Mouse (Mus musculus) myocyte (in vitro differentiated cells): ENCODE measurements around the gene Kpna4. TPM values are rescaled to one million over a fixed set of nuclear protein-coding genes. Genes with fewer than 3 reads are reported as not detected.

Experiments used
- H3K27me3 ChIP-seq: one replicate; pipeline ENCODE4 v1.6.1; 2011; ENCODE audit not compliant: control insufficient read depth, insufficient read depth, insufficient read length
- H3K36me3 ChIP-seq: one replicate; pipeline ENCODE4 v1.6.1; 2011; ENCODE audit not compliant: control insufficient read depth, insufficient read depth
- H3K4me2 ChIP-seq: one replicate; pipeline ENCODE4 v1.6.1; 2011; ENCODE audit warnings: low read depth, control low read depth
- H3K4me3 ChIP-seq: one replicate; pipeline ENCODE4 v1.5.1; 2011; ENCODE audit warnings: mild to moderate bottlenecking, control low read depth, moderate library complexity
- H3K79me2 ChIP-seq: one replicate; pipeline ENCODE4 v1.6.1; 2011; ENCODE audit not compliant: control insufficient read depth, insufficient read depth
- H3ac ChIP-seq: one replicate; pipeline ENCODE4 v1.6.1; 2011; ENCODE audit not compliant: control insufficient read depth, insufficient read length
- CEBPB ChIP-seq: IDR thresholded peaks from 2 replicates; pipeline ENCODE4 v1.6.1; 2011; ENCODE audit warnings: mild to moderate bottlenecking, moderate library complexity; ENCODE audit not compliant: poor library complexity, insufficient read depth, severe bottlenecking
- E2F4 ChIP-seq: IDR thresholded peaks from one replicate; pipeline ENCODE4 v1.6.1; 2011; ENCODE audit warnings: mild to moderate bottlenecking, control low read depth, moderate library complexity; ENCODE audit not compliant: insufficient read depth
- MAX ChIP-seq: IDR thresholded peaks from one replicate; pipeline ENCODE4 v1.6.1; 2011; ENCODE audit warnings: low read depth, mild to moderate bottlenecking, control low read depth
- MYOD1 ChIP-seq, 3 experiments: IDR thresholded peaks; one replicate each; pipeline ENCODE4 v1.6.1; 2011; ENCODE audit warnings: control low read depth in 2 of 3, low read depth in 2 of 3, mild to moderate bottlenecking in 2 of 3, moderate library complexity in 1 of 3; ENCODE audit not compliant: insufficient read length in 2 of 3, control insufficient read depth in 1 of 3
- MYOG ChIP-seq, 3 experiments: IDR thresholded peaks; one replicate each; pipeline ENCODE4 v1.6.1; 2011; ENCODE audit warnings: control low read depth in 2 of 3, low read depth in 2 of 3, mild to moderate bottlenecking in 2 of 3; ENCODE audit not compliant: insufficient read length in 2 of 3, control insufficient read depth in 1 of 3, insufficient read depth in 1 of 3
- POLR2A ChIP-seq: IDR thresholded peaks from one replicate; pipeline ENCODE4 v1.6.1; 2011; ENCODE audit warnings: low read depth, mild to moderate bottlenecking, control low read depth, moderate library complexity; ENCODE audit not compliant: insufficient read length
- POLR2AphosphoS2 ChIP-seq: IDR thresholded peaks from one replicate; pipeline ENCODE4 v1.6.1; 2011; ENCODE audit warnings: low read depth, control low read depth; ENCODE audit not compliant: insufficient read length
- REST ChIP-seq: IDR thresholded peaks from one replicate; pipeline ENCODE4 v1.6.1; 2011; ENCODE audit warnings: mild to moderate bottlenecking, control low read depth, moderate library complexity; ENCODE audit not compliant: insufficient read depth, insufficient read length
- SRF ChIP-seq: IDR thresholded peaks from one replicate; pipeline ENCODE4 v1.6.1; 2011; ENCODE audit warnings: low read depth; ENCODE audit not compliant: control insufficient read depth, insufficient read length
- TCF12 ChIP-seq: IDR thresholded peaks from one replicate; pipeline ENCODE4 v1.6.1; 2011; ENCODE audit warnings: mild to moderate bottlenecking, control low read depth; ENCODE audit not compliant: poor library complexity, insufficient read depth, severe bottlenecking
- TCF3 ChIP-seq: IDR thresholded peaks from one replicate; pipeline ENCODE4 v1.6.1; 2011; ENCODE audit warnings: low read depth, control low read depth; ENCODE audit not compliant: insufficient read length
- USF1 ChIP-seq: IDR thresholded peaks from one replicate; pipeline ENCODE4 v1.6.1; 2011; ENCODE audit warnings: low read depth, mild to moderate bottlenecking, control low read depth, moderate library complexity
- polyA plus RNA-seq: library from polyadenylated mRNA; unstranded; fragments of >200 nt; fragmentation: generic; extraction: Trizol; gene quantifications from one replicate; pipeline ENCODE4 v1.2.1, GENCODE M21; 2012; ENCODE audit warnings: missing spikeins

The Kpna4 gene
- polyA plus RNA-seq, 1 experiment, result 23.0 TPM

GRCm38 (mm10) chr3:69130973-69131372, 4.1 kb upstream of the Kpna4 start:
- no peaks in the 10 kb centered on the region for H3K27me3 ChIP-seq

GRCm38 (mm10) chr3:69127693-69128092, 780 bp upstream of the Kpna4 start:
- H3K27me3 ChIP-seq, result no peaks in the 10 kb centered on the region
- H3K36me3 ChIP-seq, result no peaks in the 10 kb centered on the region
- peaks cover 35% of the 10 kb centered on the region for H3K79me2 ChIP-seq
- peak overlapping the region; percentile 77 for H3ac ChIP-seq
- peak overlapping the region; percentile 56 for H3K4me3 ChIP-seq
- peak overlapping the region; percentile 81 for H3K4me2 ChIP-seq
- TF ChIP-seq E2F4 (no peak), TCF12 (no peak), USF1 (no peak), POLR2AphosphoS2 (no peak), CEBPB (no peak), MAX (no peak), REST (no peak), MYOD1 (IDR thresholded peaks at IDR 0.05; ENCODE audit: control insufficient read depth in 1 of 3, insufficient read length in 2 of 3, low read depth in 2 of 3) (no peak), SRF (no peak), TCF3 (no peak), MYOG (IDR thresholded peaks at IDR 0.05; ENCODE audit: control insufficient read depth in 1 of 3, insufficient read depth in 1 of 3, insufficient read length in 2 of 3, low read depth in 2 of 3) (no peak), POLR2A (no peak)

More at GRCm38 (mm10) chr3:69130973-69131372, 4.1 kb upstream of the Kpna4 start:
- no peak overlapping the region for H3ac ChIP-seq
- H3K36me3 ChIP-seq, result no peaks in the 10 kb centered on the region
- H3K4me2 ChIP-seq, result no peak overlapping the region
- H3K79me2 ChIP-seq, result peaks cover 2% of the 10 kb centered on the region
- H3K4me3 ChIP-seq, result no peak overlapping the region
- no peak for TF ChIP-seq POLR2A
- TF ChIP-seq MYOD1 (IDR thresholded peaks at IDR 0.05; ENCODE audit: control insufficient read depth in 1 of 3, insufficient read length in 2 of 3, low read depth in 2 of 3), result no peak
- no peak for TF ChIP-seq TCF3
- no peak for TF ChIP-seq E2F4
- no peak for TF ChIP-seq MYOG (IDR thresholded peaks at IDR 0.05; ENCODE audit: control insufficient read depth in 1 of 3, insufficient read depth in 1 of 3, insufficient read length in 2 of 3, low read depth in 2 of 3)
- TF ChIP-seq CEBPB, result no peak
- no peak for TF ChIP-seq SRF
- TF ChIP-seq USF1, result no peak
- TF ChIP-seq TCF12, result no peak

GRCm38 (mm10) chr3:69127346-69127678, 399 bp upstream of the Kpna4 start:
- TF ChIP-seq REST (no peak), E2F4 (no peak), SRF (no peak), POLR2A (no peak), POLR2AphosphoS2 (no peak), MYOD1 (IDR thresholded peaks at IDR 0.05; ENCODE audit: control insufficient read depth in 1 of 3, insufficient read length in 2 of 3, low read depth in 2 of 3) (no peak), USF1 (no peak), TCF3 (no peak), MYOG (IDR thresholded peaks at IDR 0.05; ENCODE audit: control insufficient read depth in 1 of 3, insufficient read depth in 1 of 3, insufficient read length in 2 of 3, low read depth in 2 of 3) (no peak)
- Histone ChIP-seq H3K79me2 (peaks cover 39% of the 10 kb centered on the region), H3K36me3 (no peaks in the 10 kb centered on the region), H3K27me3 (no peaks in the 10 kb centered on the region), H3ac (peak overlapping the region; percentile 77), H3K4me3 (peak overlapping the region; percentile 56), H3K4me2 (peak overlapping the region; percentile 81)

GRCm38 (mm10) chr3:69125891-69126508, 913 bp downstream of the Kpna4 start:
- peaks cover 4% of the 10 kb centered on the region for H3K36me3 ChIP-seq
- no peak for TF ChIP-seq SRF
- TF ChIP-seq POLR2A, result peak; percentile 34
- TF ChIP-seq MYOG (IDR thresholded peaks at IDR 0.05; ENCODE audit: control insufficient read depth in 1 of 3, insufficient read depth in 1 of 3, insufficient read length in 2 of 3, low read depth in 2 of 3), result no peak
- no peaks in the 10 kb centered on the region for H3K27me3 ChIP-seq
- H3K4me3 ChIP-seq, result peak overlapping the region; percentile 56
- H3ac ChIP-seq, result peak overlapping the region; percentile 77
- H3K4me2 ChIP-seq, result peak overlapping the region; percentile 80
- H3K79me2 ChIP-seq, result peaks cover 52% of the 10 kb centered on the region

DNA sequence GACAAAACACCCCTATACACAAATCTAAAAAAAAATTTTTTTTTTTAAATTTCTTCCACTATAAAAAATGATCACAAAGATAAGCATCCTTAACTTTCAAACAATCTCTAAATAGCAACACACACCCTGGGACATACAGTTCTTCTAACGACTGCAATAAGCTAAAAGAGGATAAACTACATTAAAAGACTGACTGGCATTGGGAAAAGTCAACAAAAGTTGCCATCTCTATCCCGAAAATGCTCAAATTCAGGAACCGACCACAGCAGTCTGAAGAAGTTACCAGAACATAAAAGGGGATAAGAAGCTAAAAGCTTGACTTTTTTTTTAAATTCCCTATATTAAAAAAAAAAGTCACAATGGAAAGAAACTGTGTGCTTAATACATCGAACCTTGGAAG, 1.5 kb downstream of the Kpna4 start:
- no peak for TF ChIP-seq E2F4
- TF ChIP-seq POLR2A, result no peak

More for the DNA sequence above, 1.5 kb downstream of the Kpna4 start:
- H3K27me3 ChIP-seq, result no peaks in the 10 kb centered on the region
- peaks cover 4% of the 10 kb centered on the region for H3K36me3 ChIP-seq
- H3K4me3 ChIP-seq, result peak overlapping the region; percentile 56
- peaks cover 58% of the 10 kb centered on the region for H3K79me2 ChIP-seq
- H3K4me2 ChIP-seq, result peak overlapping the region; percentile 80
- H3ac ChIP-seq, result peak overlapping the region; percentile 77
